Mouse (Mus musculus): ENCODE measurements around the gene Olfr971. TPM values are rescaled to one million over a fixed set of nuclear protein-coding genes. Genes with fewer than 3 reads are reported as not detected.
"Not testable (repeated sequence)": the region's sequence is repeated elsewhere in the genome, so short reads cannot be mapped to it uniquely, and the experiment has no call there.

Gene Olfr971
- total RNA-seq (2014; rRNA removed) (not detected in 2 replicates), polyA plus RNA-seq (2015; fragmentation: Nextera tagmentation; extraction: Ambion mirVana) (not detected in 2 replicates)

DNA sequence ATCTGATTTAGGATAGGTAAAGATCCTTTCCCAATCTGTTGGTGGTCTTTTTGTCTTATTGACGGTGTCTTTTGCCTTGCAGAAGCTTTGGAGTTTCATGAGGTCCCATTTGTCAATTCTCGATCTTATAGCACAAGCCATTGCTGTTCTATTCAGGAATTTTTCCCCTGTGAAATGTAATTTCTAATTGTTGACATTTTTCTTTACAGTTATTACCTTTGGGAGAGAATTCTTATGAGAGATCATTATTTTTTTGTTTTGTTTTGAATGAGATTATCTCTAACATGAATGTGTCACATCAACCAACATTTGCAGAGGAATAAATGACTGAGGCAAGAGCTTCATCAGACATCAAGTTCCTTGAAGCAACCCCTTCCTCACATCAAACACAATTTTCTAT lies at the start of gene Olfr971:
Gene Olfr971 (plus strand): TSS at position 301 of the 400 bp plus-strand sequence.
- not testable (repeated sequence) for H3K4me3 ChIP-seq (ENCODE audit: low read depth, low read length); H3K36me3 ChIP-seq (ENCODE audit: insufficient read depth); H3K27me3 ChIP-seq (ENCODE audit: insufficient read depth, low read length); H3K4me1 ChIP-seq (ENCODE audit: insufficient read depth); ATAC-seq; H3K9me3 ChIP-seq (ENCODE audit: low read length); DNase-seq; H3K4me2 ChIP-seq (ENCODE audit: low read depth); H3K9ac ChIP-seq; H3K27ac ChIP-seq (ENCODE audit: low read depth, low read length)
- WGBS, result 95% methylated on average over 1 of the region's 2 CpGs

DNA sequence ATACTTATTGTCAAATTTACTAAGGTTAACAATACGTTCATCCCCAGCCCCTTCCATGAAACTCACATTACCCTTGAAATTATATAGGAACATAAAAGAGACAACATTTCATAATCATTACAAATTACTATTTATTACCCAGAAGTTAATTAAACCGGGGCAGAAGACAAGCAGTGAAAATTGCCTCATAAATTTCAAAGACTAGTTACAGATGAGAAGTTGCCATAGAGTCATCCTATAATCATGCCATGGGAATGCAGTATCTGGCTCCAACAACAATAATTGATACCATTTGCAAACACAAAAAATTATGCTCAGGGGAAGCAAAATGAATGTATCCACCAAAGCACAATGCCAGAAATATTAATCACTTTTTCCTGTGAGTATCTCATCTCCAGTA lies 46.1 kb upstream of the Olfr971 start, which contains the start of gene Olfr969:
Gene Olfr969 (plus strand): TSS at position 388 of the 400 bp plus-strand sequence.
- DNase-seq, result no peak
- TF ChIP-seq CTCF (IDR thresholded peaks at IDR 0.05; ENCODE audit: low read depth), result no peak
- Histone ChIP-seq H3K4me2 (ENCODE audit: low read depth) (no peak within 1 kb of the TSS), H3K9ac (no peak within 1 kb of the TSS), H3K36me3 (ENCODE audit: insufficient read depth) (no peaks in the 10 kb centered on the region), H3K27me3 (ENCODE audit: insufficient read depth, low read length) (no peaks in the 10 kb centered on the region), H3K9me3 (ENCODE audit: low read length) (no peaks in the 10 kb centered on the region), H3K27ac (ENCODE audit: low read depth, low read length) (no peak within 1 kb of the TSS), H3K4me1 (ENCODE audit: insufficient read depth) (no peaks in the 10 kb centered on the region), H3K4me3 (ENCODE audit: low read depth, low read length) (no peak within 1 kb of the TSS)
- ATAC-seq, result no peak
- 69% methylated on average over 2 of the region's 2 CpGs for WGBS

DNA sequence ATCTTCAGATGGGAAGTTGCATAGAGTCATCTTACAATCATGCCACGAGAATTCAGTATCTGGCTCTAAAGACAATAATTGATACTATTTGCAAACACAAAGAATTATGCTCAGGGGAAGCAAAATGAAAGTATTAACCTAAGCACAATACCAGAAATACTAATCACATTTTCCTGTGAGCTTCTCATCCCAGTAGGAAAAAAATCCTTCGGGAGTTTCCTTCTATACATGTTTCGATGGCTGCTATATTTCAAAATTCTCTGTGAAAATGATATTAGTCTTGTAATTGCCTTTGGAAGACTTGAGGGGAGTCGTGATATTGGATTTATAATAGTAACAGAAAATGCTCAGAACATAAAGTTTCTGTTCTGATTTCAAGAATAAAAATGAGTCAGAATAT lies 28.1 kb upstream of the Olfr971 start, which contains the start of gene Olfr970:
Gene Olfr970 (plus strand): TSS at position 301 of the 400 bp plus-strand sequence.
- Histone ChIP-seq H3K4me3 (ENCODE audit: low read depth, low read length) (no peak within 1 kb of the TSS), H3K4me2 (ENCODE audit: low read depth) (no peak within 1 kb of the TSS), H3K4me1 (ENCODE audit: insufficient read depth) (no peaks in the 10 kb centered on the region), H3K9me3 (ENCODE audit: low read length) (no peaks in the 10 kb centered on the region), H3K27ac (ENCODE audit: low read depth, low read length) (no peak within 1 kb of the TSS), H3K9ac (no peak within 1 kb of the TSS), H3K27me3 (ENCODE audit: insufficient read depth, low read length) (no peaks in the 10 kb centered on the region), H3K36me3 (ENCODE audit: insufficient read depth) (no peaks in the 10 kb centered on the region)
- no peak for TF ChIP-seq CTCF (IDR thresholded peaks at IDR 0.05; ENCODE audit: low read depth)
- no peak for DNase-seq
- WGBS, result 80% methylated on average over 4 of the region's 4 CpGs
- no peak for ATAC-seq

- Histone ChIP-seq H3K4me2 (ENCODE audit: low read depth) (no peak within 1 kb of the TSS), H3K9ac (no peak within 1 kb of the TSS), H3K9me3 (ENCODE audit: low read length) (no peaks in the 10 kb centered on the region), H3K4me1 (ENCODE audit: insufficient read depth) (no peaks in the 10 kb centered on the region), H3K36me3 (ENCODE audit: insufficient read depth) (no peaks in the 10 kb centered on the region), H3K4me3 (ENCODE audit: low read depth, low read length) (no peak within 1 kb of the TSS), H3K27ac (ENCODE audit: low read depth, low read length) (no peak within 1 kb of the TSS), H3K27me3 (ENCODE audit: insufficient read depth, low read length) (no peaks in the 10 kb centered on the region)
- DNase-seq (no peak), ATAC-seq (no peak)
- 76% methylated on average over 2 of the region's 2 CpGs for WGBS
- TF ChIP-seq CTCF (IDR thresholded peaks at IDR 0.05; ENCODE audit: low read depth), result no peak
These were observed 29.4 kb downstream of the Olfr971 start, which contains the start of gene Olfr972 for GRCm38 (mm10) chr9:39866122-39866521. Gene Olfr972, plus strand, starts transcription at chr9:39866422.

DNA sequence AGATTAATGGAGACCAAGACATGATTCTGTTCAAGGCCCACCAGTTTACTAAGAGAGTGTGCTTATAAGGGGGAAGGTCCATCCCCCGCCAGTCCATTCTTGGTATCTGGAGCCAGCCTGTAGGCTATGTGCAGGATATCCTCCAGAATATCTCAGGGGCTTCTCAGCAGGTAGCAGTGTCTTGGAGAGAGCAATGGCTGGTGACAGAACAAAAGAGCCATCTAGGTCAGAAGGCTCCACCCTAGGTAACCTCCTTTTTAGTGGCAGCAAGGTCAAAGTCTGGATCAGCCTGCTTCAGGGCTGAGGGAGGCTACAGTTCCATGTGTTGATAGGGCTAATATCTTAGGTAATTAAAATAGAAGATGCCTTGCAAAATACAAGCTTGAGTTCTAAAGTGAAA lies 35.3 kb downstream of the Olfr971 start:
- H3K4me1 ChIP-seq (ENCODE audit: insufficient read depth); H3K9me3 ChIP-seq (ENCODE audit: low read length); H3K27me3 ChIP-seq (ENCODE audit: insufficient read depth, low read length); H3K36me3 ChIP-seq (ENCODE audit: insufficient read depth); H3K27ac ChIP-seq (ENCODE audit: low read depth, low read length); H3K4me3 ChIP-seq (ENCODE audit: low read depth, low read length); H3K9ac ChIP-seq; ATAC-seq; H3K4me2 ChIP-seq (ENCODE audit: low read depth); DNase-seq: not testable (repeated sequence)
- 90% methylated on average over 1 of the region's 1 CpGs for WGBS

DNA sequence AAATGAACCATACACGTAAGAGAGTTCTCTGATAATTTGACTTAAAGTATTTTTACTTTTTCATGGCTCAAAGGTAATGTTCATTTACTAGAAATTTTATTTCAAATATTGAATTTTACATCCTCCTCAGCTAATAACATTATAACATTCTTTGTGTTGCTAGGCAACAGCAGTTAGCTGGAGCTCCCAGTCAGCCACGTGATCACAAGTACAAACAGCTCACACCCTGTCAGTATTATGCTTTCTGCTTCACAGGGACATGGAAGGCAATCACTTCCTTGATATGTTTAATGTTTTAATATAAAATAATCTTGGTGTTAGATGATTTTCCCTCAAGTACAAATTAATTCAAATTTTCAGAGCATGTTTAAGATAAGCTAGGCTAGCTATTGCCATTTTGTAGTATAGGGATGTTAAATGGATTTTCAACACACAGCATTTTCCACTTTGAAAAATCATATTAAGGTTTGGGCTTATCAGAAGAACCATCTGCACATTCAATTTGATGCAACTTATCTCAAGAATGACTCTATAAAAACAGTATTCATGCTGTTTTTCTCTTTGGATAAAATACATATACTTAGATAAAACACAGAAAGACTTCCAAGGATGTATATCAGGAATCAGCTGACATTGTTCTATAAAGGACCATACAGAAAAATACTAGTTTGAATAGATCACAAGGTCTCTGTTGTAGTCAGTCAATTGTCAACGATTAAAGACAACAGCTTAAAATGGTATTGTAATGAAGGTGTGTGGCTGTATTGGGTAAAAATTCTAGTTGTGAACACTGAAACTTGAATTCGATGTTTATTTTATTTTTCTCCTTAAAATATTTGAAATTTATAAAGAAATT lies 41.1 kb downstream of the Olfr971 start:
- not testable (repeated sequence) for DNase-seq; H3K4me3 ChIP-seq (ENCODE audit: low read depth, low read length); H3K36me3 ChIP-seq (ENCODE audit: insufficient read depth); H3K9me3 ChIP-seq (ENCODE audit: low read length); H3K4me1 ChIP-seq (ENCODE audit: insufficient read depth); H3K4me2 ChIP-seq (ENCODE audit: low read depth); H3K27ac ChIP-seq (ENCODE audit: low read depth, low read length); H3K27me3 ChIP-seq (ENCODE audit: insufficient read depth, low read length); H3K9ac ChIP-seq
- peak; percentile 99 for ATAC-seq
- WGBS, result no CpG with 5 or more reads among the region's 4 CpGs

Other genes with a start within 250 kb of the Olfr971 start
- gene AW551984, start 232.5 kb upstream of the Olfr971 start, total RNA-seq (2014; rRNA removed), result 103 and 219 TPM in 2 replicates
- 46.3 and 98.8 TPM in 2 replicates for gene AW551984, start 232.5 kb upstream of the Olfr971 start, polyA plus RNA-seq (2015; fragmentation: Nextera tagmentation; extraction: Ambion mirVana)
- gene Olfr148, start 226.2 kb upstream of the Olfr971 start, total RNA-seq (2014; rRNA removed), result not detected in 2 replicates
- gene Olfr148, start 226.2 kb upstream of the Olfr971 start, polyA plus RNA-seq (2015; fragmentation: Nextera tagmentation; extraction: Ambion mirVana), result not detected in 2 replicates
- not detected in 2 replicates for gene Olfr960, start 215.5 kb upstream of the Olfr971 start, total RNA-seq (2014; rRNA removed)
- gene Olfr960, start 215.5 kb upstream of the Olfr971 start, polyA plus RNA-seq (2015; fragmentation: Nextera tagmentation; extraction: Ambion mirVana), result not detected in 2 replicates
- not detected in 2 replicates for gene Olfr961, start 191.8 kb upstream of the Olfr971 start, total RNA-seq (2014; rRNA removed)
- not detected in 2 replicates for gene Olfr961, start 191.8 kb upstream of the Olfr971 start, polyA plus RNA-seq (2015; fragmentation: Nextera tagmentation; extraction: Ambion mirVana)
- not detected in 2 replicates for gene Olfr963, start 169.7 kb upstream of the Olfr971 start, total RNA-seq (2014; rRNA removed)
- gene Olfr963, start 169.7 kb upstream of the Olfr971 start, polyA plus RNA-seq (2015; fragmentation: Nextera tagmentation; extraction: Ambion mirVana), result not detected in 2 replicates
- gene Olfr149, start 129.8 kb upstream of the Olfr971 start, total RNA-seq (2014; rRNA removed), result not detected in 2 replicates
- not detected in 2 replicates for gene Olfr149, start 129.8 kb upstream of the Olfr971 start, polyA plus RNA-seq (2015; fragmentation: Nextera tagmentation; extraction: Ambion mirVana)
- not detected in 2 replicates for gene Olfr965, start 125.5 kb upstream of the Olfr971 start, total RNA-seq (2014; rRNA removed)
- gene Olfr965, start 125.5 kb upstream of the Olfr971 start, polyA plus RNA-seq (2015; fragmentation: Nextera tagmentation; extraction: Ambion mirVana), result not detected in 2 replicates
- gene Olfr150, start 105.9 kb upstream of the Olfr971 start, total RNA-seq (2014; rRNA removed), result not detected in 2 replicates
- not detected in 2 replicates for gene Olfr150, start 105.9 kb upstream of the Olfr971 start, polyA plus RNA-seq (2015; fragmentation: Nextera tagmentation; extraction: Ambion mirVana)
- gene Olfr967, start 90.6 kb upstream of the Olfr971 start, total RNA-seq (2014; rRNA removed), result not detected in 2 replicates
- not detected in 2 replicates for gene Olfr967, start 90.6 kb upstream of the Olfr971 start, polyA plus RNA-seq (2015; fragmentation: Nextera tagmentation; extraction: Ambion mirVana)
- gene Olfr968, start 53.6 kb upstream of the Olfr971 start, total RNA-seq (2014; rRNA removed), result not detected in 2 replicates
- gene Olfr968, start 53.6 kb upstream of the Olfr971 start, polyA plus RNA-seq (2015; fragmentation: Nextera tagmentation; extraction: Ambion mirVana), result not detected in 2 replicates
- gene Olfr969, start 45.9 kb upstream of the Olfr971 start, total RNA-seq (2014; rRNA removed), result not detected in 2 replicates
- not detected in 2 replicates for gene Olfr969, start 45.9 kb upstream of the Olfr971 start, polyA plus RNA-seq (2015; fragmentation: Nextera tagmentation; extraction: Ambion mirVana)
- gene Olfr970, start 28.0 kb upstream of the Olfr971 start, total RNA-seq (2014; rRNA removed), result not detected in 2 replicates
- gene Olfr970, start 28.0 kb upstream of the Olfr971 start, polyA plus RNA-seq (2015; fragmentation: Nextera tagmentation; extraction: Ambion mirVana), result not detected in 2 replicates
- not detected in 2 replicates for gene Olfr972, start 29.5 kb downstream of the Olfr971 start, total RNA-seq (2014; rRNA removed)
- gene Olfr972, start 29.5 kb downstream of the Olfr971 start, polyA plus RNA-seq (2015; fragmentation: Nextera tagmentation; extraction: Ambion mirVana), result not detected in 2 replicates
- not detected in 2 replicates for gene Olfr229, start 70.5 kb downstream of the Olfr971 start, total RNA-seq (2014; rRNA removed)
- not detected in 2 replicates for gene Olfr229, start 70.5 kb downstream of the Olfr971 start, polyA plus RNA-seq (2015; fragmentation: Nextera tagmentation; extraction: Ambion mirVana)
- not detected in 2 replicates for gene Olfr974, start 100.6 kb downstream of the Olfr971 start, total RNA-seq (2014; rRNA removed)
- not detected in 2 replicates for gene Olfr974, start 100.6 kb downstream of the Olfr971 start, polyA plus RNA-seq (2015; fragmentation: Nextera tagmentation; extraction: Ambion mirVana)
- 0.15 TPM in 1 of 2 replicates, not detected in the other for gene Olfr975, start 115.2 kb downstream of the Olfr971 start, total RNA-seq (2014; rRNA removed)
- gene Olfr975, start 115.2 kb downstream of the Olfr971 start, polyA plus RNA-seq (2015; fragmentation: Nextera tagmentation; extraction: Ambion mirVana), result not detected in 2 replicates
- not detected in 2 replicates for gene Olfr976, start 124.3 kb downstream of the Olfr971 start, total RNA-seq (2014; rRNA removed)
- not detected in 2 replicates for gene Olfr976, start 124.3 kb downstream of the Olfr971 start, polyA plus RNA-seq (2015; fragmentation: Nextera tagmentation; extraction: Ambion mirVana)
- gene Olfr978, start 155.2 kb downstream of the Olfr971 start, total RNA-seq (2014; rRNA removed), result not detected in 2 replicates
- gene Olfr978, start 155.2 kb downstream of the Olfr971 start, polyA plus RNA-seq (2015; fragmentation: Nextera tagmentation; extraction: Ambion mirVana), result not detected in 2 replicates
- not detected in 2 replicates for gene Olfr979, start 166.6 kb downstream of the Olfr971 start, total RNA-seq (2014; rRNA removed)
- gene Olfr979, start 166.6 kb downstream of the Olfr971 start, polyA plus RNA-seq (2015; fragmentation: Nextera tagmentation; extraction: Ambion mirVana), result not detected in 2 replicates
- gene Olfr980, start 172.7 kb downstream of the Olfr971 start, total RNA-seq (2014; rRNA removed), result not detected in 2 replicates
- gene Olfr980, start 172.7 kb downstream of the Olfr971 start, polyA plus RNA-seq (2015; fragmentation: Nextera tagmentation; extraction: Ambion mirVana), result not detected in 2 replicates
- gene Olfr981, start 184.6 kb downstream of the Olfr971 start, total RNA-seq (2014; rRNA removed), result not detected in 2 replicates
- not detected in 2 replicates for gene Olfr981, start 184.6 kb downstream of the Olfr971 start, polyA plus RNA-seq (2015; fragmentation: Nextera tagmentation; extraction: Ambion mirVana)
- not detected in 2 replicates for gene Olfr982, start 237.0 kb downstream of the Olfr971 start, total RNA-seq (2014; rRNA removed)
- gene Olfr982, start 237.0 kb downstream of the Olfr971 start, polyA plus RNA-seq (2015; fragmentation: Nextera tagmentation; extraction: Ambion mirVana), result not detected in 2 replicates

All from forebrain, postnatal 0 days (tissue).